Mouse (Mus musculus): ENCODE results near the gene Gart. TPM values are rescaled to one million over a fixed set of nuclear protein-coding genes. Genes with fewer than 3 reads are reported as not detected.

The Gart gene
- total RNA-seq, 2 experiments from 2014 or later, result 47.4 to 51.2 TPM

Other genes starting within 250 kb of the Gart start
- 1 to 10 TPM; 7.8 to 9.5 TPM for gene Il10rb, start 240.8 kb downstream of the Gart start, total RNA-seq (2021)
- 10 to 100 TPM; 40.9 to 44.4 TPM for gene Ifnar1, start 161.7 kb downstream of the Gart start, total RNA-seq (2021)
- 10 to 100 TPM; 50.9 to 53.1 TPM for gene Ifngr2, start 99.9 kb downstream of the Gart start, total RNA-seq (2021)
- 100 to 1,000 TPM; 104 to 112 TPM for gene Tmem50b, start 49.2 kb downstream of the Gart start, total RNA-seq (2021)
- gene Dnajc28, start 27.9 kb downstream of the Gart start, total RNA-seq (2021), result 10 to 100 TPM in 1 of 2 experiments, 1 to 10 TPM in 1; 9.7 to 11.3 TPM
- gene Son, start 554 bp upstream of the Gart start, total RNA-seq (2021), result 100 to 1,000 TPM; 221 to 230 TPM
- 10 to 100 TPM; 18.5 to 19.7 TPM for gene Donson, start 41.8 kb upstream of the Gart start, total RNA-seq (2021)
- 100 to 1,000 TPM; 113 TPM for gene Cryzl1, start 82.0 kb upstream of the Gart start, total RNA-seq (2021)
- 100 to 1,000 TPM; 151 to 158 TPM for gene Itsn1, start 82.3 kb upstream of the Gart start, total RNA-seq (2021)